Mouse (Mus musculus) spleen, adult 2 months (tissue): ENCODE data around the gene Rab37. TPM values are rescaled to one million over a fixed set of nuclear protein-coding genes. Genes with fewer than 3 reads are reported as not detected.

Source experiments
- DNase-seq, 2 experiments: peaks; one replicate each; pipeline versions ENCODE4 v3.0.0 to v3.0.0-alpha.2; 2012 to 2021; ENCODE audit warnings: low spot score in 2 of 2, low read depth in 1 of 2
- H3K27ac ChIP-seq: fragments of 200-500 bp; 2 replicates; pipeline ENCODE4 v1.5.1; 2012; ENCODE audit warnings: low read length, inconsistent platforms; ENCODE audit not compliant: insufficient read depth
- H3K27me3 ChIP-seq: fragments of 200-500 bp; 2 replicates; pipeline ENCODE4 v1.6.1; 2012; ENCODE audit warnings: mild to moderate bottlenecking, moderate library complexity, low read length, inconsistent platforms; ENCODE audit not compliant: control insufficient read depth, insufficient read depth
- H3K36me3 ChIP-seq: fragments of 200-500 bp; 2 replicates; pipeline ENCODE4 v1.6.1; 2012; ENCODE audit warnings: mild to moderate bottlenecking, low read length, inconsistent platforms; ENCODE audit not compliant: control insufficient read depth, insufficient read depth
- H3K4me1 ChIP-seq: fragments of 200-500 bp; 2 replicates; pipeline ENCODE4 v1.6.1; 2011; ENCODE audit warnings: inconsistent platforms; ENCODE audit not compliant: control insufficient read depth, insufficient read depth, insufficient read length
- H3K4me3 ChIP-seq: fragments of 200-500 bp; 2 replicates; pipeline ENCODE4 v1.5.1; 2011; ENCODE audit warnings: mild to moderate bottlenecking, inconsistent platforms; ENCODE audit not compliant: insufficient read depth, insufficient read length; ENCODE audit errors: extremely low read depth
- CTCF ChIP-seq: fragments of 200-500 bp; IDR thresholded peaks from 2 replicates; pipeline ENCODE4 v1.5.1; 2011; ENCODE audit warnings: mild to moderate bottlenecking, inconsistent platforms; ENCODE audit not compliant: insufficient read depth, insufficient read length, insufficient replicate concordance; ENCODE audit errors: extremely low read depth
- POLR2A ChIP-seq: fragments of 200-500 bp; IDR thresholded peaks from 2 replicates; pipeline ENCODE4 v1.6.1; 2011; ENCODE audit warnings: low read depth, low read length, inconsistent platforms
- WGBS: fragments of 180-500 bp; shearing (Covaris S2); methylation state at CpG from one replicate; pipeline ENCODE4 v1.1.7; 2018; 5-methylcytosine and 5-hydroxymethylcytosine counted together
- polyA plus RNA-seq: library from polyadenylated mRNA; depleted of rRNA; stranded (reverse); fragments of >200 nt; gene quantifications from 2 replicates; pipeline ENCODE4 v1.2.3, GENCODE M21; 2012

The Rab37 gene
- polyA plus RNA-seq, 1 experiment, result 7.8 TPM

DNA sequence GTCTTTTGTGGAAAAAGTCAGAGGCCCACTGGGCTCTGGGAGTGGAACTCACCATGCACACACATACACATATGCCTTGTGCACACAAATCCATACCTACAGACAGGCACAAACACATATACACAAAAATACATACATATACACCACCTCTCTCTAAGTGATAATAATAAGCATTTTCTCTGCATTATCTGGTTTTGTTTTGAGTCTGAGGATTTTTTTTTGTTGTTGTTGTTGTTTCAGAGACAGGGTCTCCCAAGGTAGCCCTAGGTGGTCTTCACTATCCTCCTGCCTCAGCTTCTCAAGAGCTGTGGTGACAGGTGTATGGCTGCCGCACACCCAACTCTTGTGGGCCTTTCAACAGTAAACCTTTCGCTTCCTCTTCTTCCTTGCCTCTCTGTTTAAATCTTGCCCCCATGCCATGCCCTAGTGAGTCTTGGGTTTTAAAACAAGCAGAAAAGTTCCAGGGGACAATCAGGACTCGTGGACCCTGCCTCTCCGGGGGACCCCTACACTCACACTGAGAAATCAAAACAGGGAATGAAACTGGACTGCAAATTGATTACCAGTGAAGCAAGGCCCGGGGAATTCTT is 8.9 kb downstream of the Rab37 start:
- WGBS, result 49% methylated on average over 5 of the region's 5 CpGs
- peaks cover 4% of the 10 kb centered on the region; the same call in 1 of the 2 replicates for H3K4me1 ChIP-seq
- no peak overlapping the region for H3K4me3 ChIP-seq
- TF ChIP-seq POLR2A, result no peak
- TF ChIP-seq CTCF, result no peak
- H3K27me3 ChIP-seq, result no peaks in the 10 kb centered on the region
- no peak overlapping the region for H3K27ac ChIP-seq
- DNase-seq, result no peak
- H3K36me3 ChIP-seq, result no peaks in the 10 kb centered on the region

DNA sequence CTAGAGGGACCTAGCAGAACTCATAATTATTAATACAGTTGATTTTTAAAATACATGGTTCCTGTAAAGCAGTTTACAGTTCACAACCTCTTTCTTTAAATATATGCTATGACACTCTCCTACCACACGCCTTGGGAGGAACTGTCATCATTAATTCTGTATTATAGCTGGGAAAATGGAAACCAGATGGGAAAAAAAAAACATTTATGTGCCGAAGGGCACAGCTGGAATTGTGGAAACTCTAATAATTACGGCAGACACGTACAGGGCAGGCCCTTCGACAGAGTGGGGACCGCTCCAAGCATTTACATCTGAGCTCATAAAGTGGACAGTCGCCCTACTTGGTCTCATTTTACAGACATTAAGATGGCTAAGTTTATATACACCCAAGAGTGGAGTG is 9.5 kb downstream of the Rab37 start:
- TF ChIP-seq CTCF, result no peak
- TF ChIP-seq POLR2A, result no peak
- no peak for DNase-seq
- H3K4me3 ChIP-seq, result no peak overlapping the region
- H3K27ac ChIP-seq, result no peak overlapping the region
- 84% methylated on average over 7 of the region's 7 CpGs for WGBS
- no peaks in the 10 kb centered on the region for H3K27me3 ChIP-seq
- no peaks in the 10 kb centered on the region for H3K36me3 ChIP-seq
- H3K4me1 ChIP-seq, result peaks cover 4% of the 10 kb centered on the region; the same call in 1 of the 2 replicates

DNA sequence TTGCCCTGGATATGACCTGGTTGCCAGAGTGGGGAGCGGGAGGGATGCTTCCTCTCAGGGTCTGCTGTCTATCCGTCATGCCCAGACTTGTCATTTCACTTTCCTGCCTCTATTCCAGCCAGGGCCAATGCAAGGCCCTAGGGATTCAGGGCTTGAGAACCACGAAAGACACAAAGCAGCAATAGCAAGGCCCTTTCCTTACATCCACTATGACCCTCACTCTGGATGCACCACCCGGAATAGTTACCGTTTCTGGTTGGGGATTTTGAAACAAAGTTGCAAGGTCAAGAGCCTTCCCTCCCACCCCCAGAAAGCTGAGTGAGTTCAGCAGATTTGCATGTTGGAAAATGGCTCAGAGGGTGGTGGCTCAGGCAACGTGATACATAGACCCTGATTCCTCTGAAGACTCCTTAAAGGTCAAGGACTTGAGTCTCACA is 10.4 kb downstream of the Rab37 start:
- DNase-seq, result no peak
- Histone ChIP-seq H3K27me3 (no peaks in the 10 kb centered on the region), H3K4me1 (peaks cover 4% of the 10 kb centered on the region; the same call in 1 of the 2 replicates), H3K36me3 (no peaks in the 10 kb centered on the region), H3K4me3 (no peak overlapping the region), H3K27ac (no peak overlapping the region)
- no peak for TF ChIP-seq POLR2A
- TF ChIP-seq CTCF, result no peak
- WGBS, result 84% methylated on average over 6 of the region's 6 CpGs

DNA sequence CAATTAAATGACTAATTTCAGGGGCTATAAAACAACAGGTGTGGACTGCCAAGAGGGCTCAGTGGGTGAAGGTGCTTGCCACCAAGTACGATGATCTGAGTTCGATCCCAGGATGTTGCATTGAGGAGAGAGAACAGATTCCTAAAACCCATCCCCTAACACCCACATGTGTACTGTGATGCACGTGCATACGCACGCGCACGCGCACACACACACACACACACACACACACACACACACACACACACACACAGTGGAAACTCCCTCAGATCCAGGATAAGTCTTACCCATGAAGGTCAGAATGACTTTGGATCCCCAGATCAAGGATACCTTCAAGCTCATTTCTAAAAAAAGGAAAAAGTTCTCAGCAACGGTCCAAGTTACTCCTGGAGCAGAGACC is 10.9 kb downstream of the Rab37 start:
- Histone ChIP-seq H3K36me3 (no peaks in the 10 kb centered on the region), H3K4me3 (no peak overlapping the region), H3K27ac (no peak overlapping the region), H3K27me3 (no peaks in the 10 kb centered on the region), H3K4me1 (peaks cover 4% of the 10 kb centered on the region; the same call in 1 of the 2 replicates)
- DNase-seq, result no peak
- WGBS, result 94% methylated on average over 9 of the region's 9 CpGs
- no peak for TF ChIP-seq CTCF
- no peak for TF ChIP-seq POLR2A

DNA sequence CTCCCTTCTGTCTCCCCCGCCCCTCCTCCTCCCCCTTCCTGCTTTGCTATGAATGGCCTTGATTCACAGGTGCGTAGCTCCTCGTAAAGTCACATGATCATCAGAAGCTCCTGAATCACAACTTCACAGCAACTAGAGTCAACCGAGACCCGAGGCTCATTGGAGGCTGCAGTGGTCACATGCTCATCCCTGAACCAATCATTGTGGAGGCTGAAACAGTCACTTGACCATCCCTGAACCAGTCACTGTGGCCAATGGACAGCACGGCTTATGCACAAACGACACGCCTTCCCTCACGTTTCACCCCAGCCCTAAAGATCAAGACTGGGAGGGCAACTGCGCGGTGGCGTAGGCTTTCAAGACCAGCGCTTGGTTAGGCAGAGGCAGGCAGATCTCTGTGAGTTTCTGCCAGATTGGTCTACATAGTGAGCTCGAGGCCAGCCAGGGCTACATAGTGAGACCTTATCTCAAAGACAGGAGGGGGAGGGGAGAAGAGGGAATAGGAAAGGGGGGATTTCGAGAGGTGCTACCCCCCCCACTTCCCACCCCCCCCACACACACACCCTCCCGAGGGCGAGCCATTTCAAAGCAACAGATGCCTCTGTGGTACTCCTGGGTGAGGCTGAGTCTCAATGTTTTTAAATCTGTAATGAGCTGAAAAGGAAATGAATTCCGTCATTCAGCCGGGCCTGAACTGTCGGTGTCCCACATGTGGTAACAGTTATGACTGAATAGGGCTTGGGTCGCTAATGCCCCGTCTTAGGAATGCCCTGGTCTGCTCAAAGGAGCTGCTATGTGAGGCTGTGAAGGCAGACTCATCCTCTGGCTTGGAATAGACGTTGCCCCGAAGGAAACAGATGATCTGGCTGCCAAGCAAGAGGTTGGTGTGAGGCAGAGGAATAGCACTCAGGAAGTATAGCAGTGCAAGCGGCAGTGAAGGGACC is 12.5 kb downstream of the Rab37 start:
- H3K27ac ChIP-seq, result no peak overlapping the region
- H3K36me3 ChIP-seq, result no peaks in the 10 kb centered on the region
- H3K4me1 ChIP-seq, result peaks cover 4% of the 10 kb centered on the region; the same call in 1 of the 2 replicates
- 86% methylated on average over 25 of the region's 25 CpGs for WGBS
- no peak overlapping the region for H3K4me3 ChIP-seq
- no peak for DNase-seq
- TF ChIP-seq CTCF (no peak), POLR2A (no peak)
- H3K27me3 ChIP-seq, result no peaks in the 10 kb centered on the region

DNA sequence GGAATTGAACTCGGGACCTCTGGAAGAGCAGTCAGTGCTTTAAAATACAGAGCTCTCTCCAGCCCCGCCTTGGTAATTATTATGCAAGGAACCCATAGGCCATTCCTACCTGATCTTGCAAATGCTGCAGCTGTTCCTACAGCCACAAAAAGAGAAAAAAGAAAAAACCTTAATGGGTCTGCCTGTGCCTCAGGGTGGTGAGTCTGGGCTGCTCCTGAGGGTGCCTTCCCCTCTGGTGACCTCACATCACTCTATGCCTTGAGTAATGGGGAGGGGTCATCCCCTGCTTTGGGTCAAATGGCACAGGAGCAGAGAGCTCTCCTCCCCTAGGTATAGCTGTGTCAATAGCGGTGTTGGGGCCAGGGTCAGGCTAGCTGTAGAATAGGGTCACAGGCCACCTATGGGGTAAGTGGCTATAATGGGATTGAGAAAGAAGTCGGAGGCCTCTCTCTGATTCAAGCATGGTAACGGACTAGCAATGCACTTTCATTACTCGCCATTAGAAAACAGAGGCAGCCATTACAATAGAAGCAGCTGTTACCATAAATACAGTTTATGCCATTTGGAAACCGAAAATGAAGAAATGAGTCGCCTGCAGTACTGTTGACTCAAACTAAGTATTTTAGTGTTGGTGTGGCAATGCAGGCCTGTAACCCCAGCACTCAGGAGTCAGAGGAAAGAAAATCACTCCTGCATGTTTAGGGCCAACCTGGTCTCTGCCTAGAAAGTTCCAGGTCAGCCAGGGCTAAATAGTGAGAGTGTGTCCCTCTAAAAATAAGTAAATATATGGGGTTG is 13.7 kb downstream of the Rab37 start:
- Histone ChIP-seq H3K27me3 (no peaks in the 10 kb centered on the region), H3K4me1 (no peaks in the 10 kb centered on the region; the same call in 1 of the 2 replicates), H3K4me3 (no peak overlapping the region), H3K36me3 (no peaks in the 10 kb centered on the region), H3K27ac (no peak overlapping the region)
- TF ChIP-seq POLR2A, result no peak
- no peak for TF ChIP-seq CTCF
- WGBS, result 76% methylated on average over 8 of the region's 8 CpGs
- DNase-seq, result no peak
